Mouse (Mus musculus): ENCODE results near the gene Snx18. TPM values are rescaled to one million over a fixed set of nuclear protein-coding genes. Genes with fewer than 3 reads are reported as not detected.

The Snx18 gene
- polyA plus RNA-seq, 3 experiments from 2014 or later: 10.7 to 12.2 (median 11.8) TPM

- no peak for ATAC-seq
Measured at GRCm38 (mm10) chr13:113555226-113555625, 63.1 kb downstream of the Snx18 start.

- no peak for ATAC-seq
Measured at GRCm38 (mm10) chr13:113553603-113554230, 64.6 kb downstream of the Snx18 start.

- ATAC-seq: no peak
Measured at GRCm38 (mm10) chr13:113552341-113552740, 66.0 kb downstream of the Snx18 start.

DNA sequence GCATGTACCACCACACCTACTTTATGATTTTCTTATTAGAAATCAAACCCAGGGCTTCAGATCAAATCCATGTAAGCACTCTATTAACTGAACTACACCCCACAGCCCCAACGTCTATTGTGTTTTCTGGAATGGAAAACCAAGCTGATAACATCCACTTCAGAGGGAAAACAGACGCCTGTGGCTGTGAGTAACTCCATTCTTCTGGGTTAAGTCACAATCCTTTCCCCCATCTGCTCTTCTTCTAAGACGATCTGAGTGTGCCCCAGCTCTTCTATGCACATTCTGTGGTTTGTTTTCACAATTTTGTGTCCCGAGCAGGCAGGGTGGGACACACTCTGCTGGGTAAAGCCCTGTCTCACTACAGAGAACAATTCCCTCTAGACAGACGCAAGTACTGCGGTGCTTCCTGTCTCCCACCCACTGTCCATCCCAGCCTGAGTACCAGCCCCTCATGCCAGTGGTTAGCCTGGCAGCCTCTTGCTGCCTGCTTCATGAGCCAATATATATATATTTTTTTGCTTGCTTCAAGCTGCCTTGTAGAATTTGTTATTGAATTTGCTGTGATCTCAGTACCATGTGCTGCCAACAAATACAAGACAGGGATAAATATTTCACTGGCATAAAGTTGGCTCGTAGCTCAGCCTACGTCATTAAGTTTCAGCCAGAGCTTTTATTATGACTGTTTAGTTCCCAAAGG, 67.3 kb downstream of the Snx18 start:
- no peak for ATAC-seq

- no peak for ATAC-seq
Measured at GRCm38 (mm10) chr13:113549021-113549420, 69.3 kb downstream of the Snx18 start.

DNA sequence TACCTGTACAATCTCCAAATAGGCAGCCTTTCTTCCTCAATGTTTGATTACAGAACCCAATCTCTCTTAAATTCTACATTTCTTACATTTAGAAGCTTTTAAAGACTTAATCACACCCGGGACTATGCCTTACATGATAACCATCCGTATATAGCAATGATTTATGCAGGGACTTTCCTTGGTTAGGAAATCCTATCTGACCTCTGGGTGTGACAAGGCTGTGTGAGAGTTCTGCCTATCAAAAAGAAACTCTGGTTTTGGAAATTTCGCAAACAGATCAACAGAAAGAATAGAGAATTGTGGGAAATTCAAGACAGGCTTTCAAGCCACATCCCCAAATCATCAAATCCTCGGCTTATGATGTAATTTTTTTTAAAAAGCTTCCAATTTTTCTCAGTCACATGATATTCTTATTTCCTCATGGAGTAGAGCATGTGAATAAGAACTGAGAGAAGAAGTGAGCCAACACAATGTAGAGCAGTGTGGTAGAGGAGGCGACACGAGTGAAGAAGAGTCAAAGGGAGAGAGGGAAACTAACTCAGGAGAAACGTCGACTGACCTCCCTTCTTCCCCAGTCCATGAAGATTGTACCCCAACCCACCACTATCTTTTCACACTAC, 70.4 kb downstream of the Snx18 start:
- ATAC-seq: no peak

GRCm38 (mm10) chr13:113542374-113542773, 76.0 kb downstream of the Snx18 start:
- ATAC-seq: no peak

Other genes with a start within 250 kb of the Snx18 start
- not detected for gene Hspb3, start 45.1 kb upstream of the Snx18 start, polyA plus RNA-seq (2017; shearing (Covaris generic))
- gene Arl15, start 175.9 kb upstream of the Snx18 start, polyA plus RNA-seq (2017; shearing (Covaris generic)): 10 to 100 TPM; 15.8 to 18.9 (median 16.6) TPM

Data from inflammation-experienced regulatory T-cells, adult 6 months (primary cell).